Mouse (Mus musculus): Measurements from ENCODE around the gene Arhgap19.

GRCm38 (mm10) chr19:41797536-41797935 is 4.3 kb downstream of the Arhgap19 start:
- TF ChIP-seq EP300 (IDR thresholded peaks at IDR 0.05; ENCODE audit: low read depth) (no peak), CTCF (IDR thresholded peaks at IDR 0.05; ENCODE audit: low read depth) (no peak)

All from liver, embryonic 14.5 days (tissue).